Mouse (Mus musculus) liver, embryonic 16.5 days (tissue): Measurements from ENCODE around the gene Fam69a. TPM values are rescaled to one million over a fixed set of nuclear protein-coding genes. Genes with fewer than 3 reads are reported as not detected.

Experiments
- ATAC-seq: fragments of 200-750 bp; cut with Nextera tagmentation; 2 replicates; pipeline ENCODE4 v1.8.0; 2017; ENCODE audit warnings: low read depth, mild to moderate bottlenecking, moderate number of reproducible peaks, moderate library complexity
- H3K27ac ChIP-seq: fragments of 300-500 bp; sonication (generic); 2 replicates; pipeline ENCODE4 v1.5.1; 2014; ENCODE audit warnings: mild to moderate bottlenecking, low read length
- H3K27me3 ChIP-seq: fragments of 300-500 bp; sonication (generic); 2 replicates; pipeline ENCODE4 v1.6.1; 2014; ENCODE audit warnings: low read depth, low read length, mixed read lengths; ENCODE audit not compliant: control insufficient read depth, insufficient read depth
- H3K36me3 ChIP-seq: fragments of 300-500 bp; sonication (generic); 2 replicates; pipeline ENCODE4 v1.6.1; 2014; ENCODE audit warnings: mild to moderate bottlenecking; ENCODE audit not compliant: control insufficient read depth, insufficient read depth
- H3K4me1 ChIP-seq: fragments of 300-500 bp; sonication (generic); 2 replicates; pipeline ENCODE4 v1.6.1; 2014; ENCODE audit warnings: low read depth, low read length, mixed read lengths; ENCODE audit not compliant: control insufficient read depth
- H3K4me2 ChIP-seq: fragments of 300-500 bp; sonication (generic); 2 replicates; pipeline ENCODE4 v1.6.1; 2014; ENCODE audit warnings: low read depth, low read length, mixed read lengths
- H3K4me3 ChIP-seq: fragments of 300-500 bp; sonication (generic); 2 replicates; pipeline ENCODE4 v1.5.1; 2014; ENCODE audit warnings: low read depth, mild to moderate bottlenecking, low read length
- H3K9ac ChIP-seq: fragments of 300-500 bp; sonication (generic); 2 replicates; pipeline ENCODE4 v1.6.1; 2014; ENCODE audit warnings: low read depth, low read length
- H3K9me3 ChIP-seq: fragments of 300-500 bp; sonication (generic); replicated peaks from 2 replicates; pipeline ENCODE4 v1.6.1; 2016; ENCODE audit warnings: low read length; ENCODE audit not compliant: control insufficient read depth
- WGBS: fragments of 180-500 bp; shearing (Covaris S2); extraction: QIAGEN DNeasy Blood & Tissue Kit; methylation state at CpG from one replicate; pipeline ENCODE4 v1.1.7; 2014; ENCODE audit not compliant: insufficient replicate concordance; 5-methylcytosine and 5-hydroxymethylcytosine counted together
- polyA plus RNA-seq: library from polyadenylated mRNA; unstranded; fragments of >200 nt; fragmentation: Nextera tagmentation; extraction: Ambion mirVana; gene quantifications from 2 replicates; pipeline ENCODE4 v1.2.1, GENCODE M21; 2015

Fam69a gene
- polyA plus RNA-seq, 1 experiment from 2014 or later, result 7.9 TPM

- 46% methylated on average over 5 of the region's 5 CpGs for WGBS
- no peaks in the 10 kb centered on the region for H3K4me1 ChIP-seq
- H3K9me3 ChIP-seq, result no peaks in the 10 kb centered on the region
- H3K27me3 ChIP-seq, result no peaks in the 10 kb centered on the region
- no peak overlapping the region for H3K27ac ChIP-seq
- no peak overlapping the region for H3K4me3 ChIP-seq
- ATAC-seq, result no peak
- H3K4me2 ChIP-seq, result no peak overlapping the region
- H3K9ac ChIP-seq, result no peak overlapping the region
- peaks cover 43% of the 10 kb centered on the region for H3K36me3 ChIP-seq
Measured at GRCm38 (mm10) chr5:107910084-107910616, 76.7 kb downstream of the Fam69a start.

DNA sequence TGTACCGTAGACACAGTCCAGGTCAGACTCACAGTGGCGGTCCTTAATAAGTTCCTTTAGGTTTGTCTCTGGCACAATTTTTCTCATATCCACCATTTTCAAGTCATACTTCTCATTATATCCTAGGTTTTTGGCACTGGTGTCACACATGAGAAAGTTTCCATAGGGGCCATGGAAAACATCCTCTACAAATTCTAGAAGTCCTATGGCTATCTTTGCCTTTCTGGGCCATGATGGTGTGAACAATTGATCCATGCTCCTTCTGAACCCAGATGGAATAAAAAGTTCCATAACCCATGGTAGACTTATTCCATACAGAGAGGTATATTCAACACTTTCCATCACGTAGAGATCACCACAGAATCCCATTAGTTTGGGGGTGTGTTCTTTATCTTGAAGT, 77.2 kb downstream of the Fam69a start:
- no peaks in the 10 kb centered on the region for H3K27me3 ChIP-seq
- H3K4me1 ChIP-seq, result no peaks in the 10 kb centered on the region
- no peak for ATAC-seq
- H3K36me3 ChIP-seq, result peaks cover 48% of the 10 kb centered on the region
- no peak overlapping the region for H3K9ac ChIP-seq
- no peak overlapping the region for H3K27ac ChIP-seq
- WGBS, result 72% methylated on average over 3 of the region's 3 CpGs
- no peak overlapping the region for H3K4me3 ChIP-seq
- H3K9me3 ChIP-seq, result no peaks in the 10 kb centered on the region
- H3K4me2 ChIP-seq, result no peak overlapping the region

GRCm38 (mm10) chr5:107908514-107909110, 78.3 kb downstream of the Fam69a start:
- Histone ChIP-seq H3K4me1 (no peaks in the 10 kb centered on the region), H3K4me2 (no peak overlapping the region), H3K27ac (no peak overlapping the region), H3K9me3 (no peaks in the 10 kb centered on the region), H3K36me3 (peaks cover 57% of the 10 kb centered on the region), H3K27me3 (no peaks in the 10 kb centered on the region), H3K9ac (no peak overlapping the region), H3K4me3 (no peak overlapping the region)
- no peak for ATAC-seq
- WGBS, result 50% methylated on average over 2 of the region's 2 CpGs

DNA sequence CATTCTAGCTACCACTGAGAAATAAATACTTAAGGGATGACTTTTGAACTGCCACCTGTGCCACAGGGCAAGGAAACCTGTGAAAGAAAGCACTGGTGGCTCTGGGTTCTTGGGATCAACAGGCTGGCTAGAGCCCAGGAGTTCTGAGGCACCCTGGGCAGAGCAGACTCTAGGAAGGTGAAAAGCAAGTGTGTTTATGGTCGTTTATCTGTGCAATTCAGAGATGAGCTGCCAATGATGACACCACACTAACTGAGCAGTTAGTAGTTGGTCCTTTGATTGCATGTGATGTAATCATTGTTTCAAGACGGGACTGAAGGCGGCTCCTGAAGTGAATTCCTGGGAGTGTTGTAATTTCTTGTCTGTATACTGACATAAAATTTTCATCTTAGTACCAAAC, 82.6 kb downstream of the Fam69a start:
- H3K36me3 ChIP-seq, result peaks cover 67% of the 10 kb centered on the region

GRCm38 (mm10) chr5:107901014-107901615, 85.8 kb downstream of the Fam69a start:
- Histone ChIP-seq H3K27ac (peak overlapping the region; percentile 71), H3K27me3 (no peaks in the 10 kb centered on the region; the same call in 1 of the 2 replicates), H3K4me1 (peaks cover 3% of the 10 kb centered on the region), H3K4me3 (peak overlapping the region; percentile 98), H3K4me2 (peak overlapping the region; percentile 67), H3K9ac (peak overlapping the region; percentile 89), H3K36me3 (peaks cover 37% of the 10 kb centered on the region), H3K9me3 (no peaks in the 10 kb centered on the region)
- 0% methylated on average over 23 of the region's 23 CpGs for WGBS
- ATAC-seq, result peak; percentile 14

More for the DNA sequence above, 82.6 kb downstream of the Fam69a start:
- Histone ChIP-seq H3K9me3 (no peaks in the 10 kb centered on the region), H3K27me3 (no peaks in the 10 kb centered on the region), H3K4me3 (no peak overlapping the region), H3K4me2 (no peak overlapping the region), H3K4me1 (peaks cover 3% of the 10 kb centered on the region), H3K27ac (no peak overlapping the region), H3K9ac (no peak overlapping the region)
- 58% methylated on average over 3 of the region's 3 CpGs for WGBS
- no peak for ATAC-seq

DNA sequence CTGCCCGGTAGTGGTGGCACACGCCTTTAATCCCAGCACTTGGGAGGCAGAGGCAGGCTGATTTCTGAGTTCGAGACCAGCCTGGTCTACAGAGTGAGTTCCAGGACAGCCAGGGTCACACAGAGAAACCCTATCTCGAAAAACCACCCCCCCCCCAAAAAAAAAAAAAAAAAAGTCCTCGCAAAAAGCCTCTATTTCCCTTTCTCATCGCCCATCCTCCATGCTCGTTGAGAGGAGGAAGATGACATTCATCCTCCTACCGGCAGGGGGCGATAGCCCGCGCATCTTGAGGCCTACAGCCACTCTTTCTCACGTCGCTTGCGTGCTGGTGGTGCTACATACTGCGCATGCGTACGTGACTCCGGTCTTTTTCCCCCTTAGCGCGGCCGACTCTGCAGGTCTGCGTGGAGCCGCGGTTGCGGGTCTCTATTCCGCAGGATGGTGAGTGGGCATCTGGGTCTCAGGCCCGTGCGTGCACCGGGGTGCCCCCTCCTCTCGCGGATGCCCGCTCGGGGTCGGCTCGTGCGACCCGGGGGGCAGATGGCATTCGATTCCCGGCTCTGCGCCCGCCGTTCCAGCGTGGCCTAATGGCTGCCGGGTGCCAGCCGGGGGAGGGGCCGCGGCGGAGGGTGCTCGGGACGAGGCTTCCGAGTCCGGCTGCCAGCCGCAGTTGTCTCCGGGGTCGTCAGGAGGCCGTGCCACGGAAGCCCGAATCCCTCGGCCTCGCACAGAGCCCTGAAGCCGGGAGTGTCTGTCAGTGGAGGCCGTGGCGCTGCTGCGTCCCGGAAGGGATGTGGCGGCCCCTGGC, 86.5 kb downstream of the Fam69a start, which contains the start of gene Rpl5:
Gene Rpl5 (plus strand): TSS at position 297 of the 808 bp plus-strand sequence.
- peak; percentile 97 for ATAC-seq
- WGBS, result 2% methylated on average over 64 of the region's 66 CpGs
- H3K27me3 ChIP-seq, result no peaks in the 10 kb centered on the region; the same call in 1 of the 2 replicates
- H3K9me3 ChIP-seq, result no peaks in the 10 kb centered on the region
- H3K4me1 ChIP-seq, result peaks cover 3% of the 10 kb centered on the region
- H3K4me3 ChIP-seq, result peak within 1 kb of the TSS; percentile 98
- peak within 1 kb of the TSS; percentile 67 for H3K4me2 ChIP-seq
- H3K36me3 ChIP-seq, result peaks cover 31% of the 10 kb centered on the region
- peak within 1 kb of the TSS; percentile 89 for H3K9ac ChIP-seq
- peak within 1 kb of the TSS; percentile 71 for H3K27ac ChIP-seq

DNA sequence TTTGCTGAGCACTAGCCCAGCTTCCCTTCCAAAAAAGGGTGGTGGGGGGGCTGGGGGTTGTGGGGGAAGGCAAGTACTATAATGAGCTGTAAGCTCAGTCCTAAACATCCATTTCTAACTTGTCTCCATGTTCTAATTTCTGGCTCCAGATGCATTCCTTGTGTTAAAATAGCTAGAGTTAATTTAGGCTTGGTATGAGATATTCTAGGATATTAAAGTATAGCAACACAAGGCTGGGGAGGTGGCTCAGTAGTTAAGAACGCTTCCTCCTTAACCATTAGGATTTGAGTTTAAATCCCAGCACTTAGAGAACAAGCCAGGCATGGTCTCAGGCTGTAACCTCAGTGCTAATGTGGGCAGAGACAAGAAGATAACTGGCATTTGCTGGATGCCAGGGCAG, 90.6 kb downstream of the Fam69a start:
- Histone ChIP-seq H3K4me2 (no peak overlapping the region), H3K9ac (no peak overlapping the region), H3K27ac (no peak overlapping the region), H3K36me3 (no peaks in the 10 kb centered on the region), H3K4me1 (no peaks in the 10 kb centered on the region), H3K27me3 (no peaks in the 10 kb centered on the region; the same call in 1 of the 2 replicates), H3K9me3 (no peaks in the 10 kb centered on the region), H3K4me3 (no peak overlapping the region)
- 56% methylated on average over 1 of the region's 1 CpGs for WGBS
- ATAC-seq, result no peak

DNA sequence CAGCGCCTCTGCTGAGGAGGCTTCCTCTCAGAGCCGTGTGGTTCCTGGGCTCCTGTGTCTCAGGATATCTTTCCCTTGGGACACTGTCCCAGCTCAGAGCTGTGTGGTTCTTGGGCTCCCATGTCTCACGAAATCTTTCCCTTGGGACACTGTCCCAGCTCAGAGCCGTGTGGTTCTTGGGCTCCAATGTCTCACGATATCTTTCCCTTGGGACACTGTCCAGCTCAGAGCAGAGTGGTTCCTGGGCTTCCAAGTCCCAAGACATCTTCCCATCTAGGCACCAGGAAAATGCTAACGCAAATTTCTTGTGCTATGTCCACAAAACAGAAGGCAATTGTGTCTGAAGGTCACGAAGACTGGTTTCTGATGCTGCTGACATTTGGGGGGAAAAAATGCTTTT, 92.2 kb downstream of the Fam69a start:
- WGBS, result 69% methylated on average over 7 of the region's 7 CpGs
- Histone ChIP-seq H3K36me3 (no peaks in the 10 kb centered on the region), H3K4me1 (no peaks in the 10 kb centered on the region), H3K9ac (no peak overlapping the region), H3K27me3 (no peaks in the 10 kb centered on the region; the same call in 1 of the 2 replicates), H3K27ac (no peak overlapping the region), H3K4me2 (no peak overlapping the region), H3K9me3 (no peaks in the 10 kb centered on the region), H3K4me3 (no peak overlapping the region)
- ATAC-seq, result no peak
